Mouse (Mus musculus) liver, embryonic 14.5 days (tissue): ENCODE results near the gene Rgs9. TPM values are rescaled to one million over a fixed set of nuclear protein-coding genes. Genes with fewer than 3 reads are reported as not detected.

ENCODE experiments used
- ATAC-seq: fragments of 200-750 bp; cut with Nextera tagmentation; 2 replicates; pipeline ENCODE4 v1.8.0; 2017; ENCODE audit warnings: moderate number of reproducible peaks, mild to moderate bottlenecking, moderate library complexity; ENCODE audit not compliant: insufficient read depth
- DNase-seq, 3 experiments: peaks; one replicate each; pipeline ENCODE4 v3.0.0-alpha.2; 2012 to 2013; ENCODE audit warnings: low read depth in 3 of 3, low spot score in 3 of 3
- H3K27ac ChIP-seq: fragments of 300-500 bp; sonication (generic); 2 replicates; pipeline ENCODE4 v1.5.1; 2014; ENCODE audit warnings: moderate library complexity, mild to moderate bottlenecking, control low read depth, inconsistent platforms
- H3K27me3 ChIP-seq: fragments of 300-500 bp; sonication (generic); 2 replicates; pipeline ENCODE4 v1.6.1; 2014; ENCODE audit warnings: mild to moderate bottlenecking, low read length, moderate library complexity; ENCODE audit not compliant: control insufficient read depth, insufficient read depth
- H3K36me3 ChIP-seq: fragments of 300-500 bp; sonication (generic); replicated peaks from 2 replicates; pipeline ENCODE4 v1.6.1; 2014; ENCODE audit warnings: low read depth; ENCODE audit not compliant: control insufficient read depth, insufficient read depth
- H3K4me1 ChIP-seq, 2 experiments: fragments of 200-500 bp in 1 of 2; fragments of 300-500 bp in 1 of 2; sonication (generic) in 1 of 2; replicated peaks; 2 replicates each; pipeline ENCODE4 v1.6.1; 2012 to 2014; ENCODE audit warnings: antibody characterized with exemption in 1 of 2, inconsistent platforms in 1 of 2, low read length in 1 of 2; ENCODE audit not compliant: control insufficient read depth in 2 of 2, insufficient read depth in 2 of 2
- H3K4me2 ChIP-seq: fragments of 300-500 bp; sonication (generic); 2 replicates; pipeline ENCODE4 v1.6.1; 2014; ENCODE audit warnings: low read depth, mild to moderate bottlenecking, control low read depth, moderate library complexity
- H3K4me3 ChIP-seq, 2 experiments: fragments of 200-500 bp in 1 of 2; fragments of 300-500 bp in 1 of 2; sonication (generic) in 1 of 2; 2 replicates each; pipeline ENCODE4 v1.5.1; 2012 to 2014; ENCODE audit warnings: low read depth in 2 of 2, low read length in 2 of 2, mild to moderate bottlenecking in 2 of 2, control low read depth in 1 of 2, inconsistent platforms in 1 of 2, moderate library complexity in 1 of 2; ENCODE audit not compliant: insufficient read depth in 1 of 2
- H3K9ac ChIP-seq: fragments of 300-500 bp; sonication (generic); replicated peaks from 2 replicates; pipeline ENCODE4 v1.6.1; 2014; ENCODE audit warnings: mild to moderate bottlenecking, control low read depth, moderate library complexity
- H3K9me3 ChIP-seq: fragments of 300-500 bp; sonication (generic); 2 replicates; pipeline ENCODE4 v1.6.1; 2016; ENCODE audit warnings: low read length, mixed read lengths; ENCODE audit not compliant: control insufficient read depth
- CTCF ChIP-seq: IDR thresholded peaks from 2 replicates; pipeline ENCODE4 v1.5.1; 2016; ENCODE audit warnings: antibody characterized with exemption, low read depth, control low read depth
- EP300 ChIP-seq: IDR thresholded peaks from 2 replicates; pipeline ENCODE4 v1.6.1; 2016; ENCODE audit warnings: antibody characterized with exemption, low read depth
- WGBS: fragments of 180-500 bp; shearing (Covaris S2); extraction: QIAGEN DNeasy Blood & Tissue Kit; methylation state at CpG from one replicate; pipeline ENCODE4 v1.1.7; 2014; ENCODE audit not compliant: insufficient replicate concordance; 5-methylcytosine and 5-hydroxymethylcytosine counted together
- polyA plus RNA-seq, 2 experiments: library from polyadenylated mRNA; depleted of rRNA in 1 of 2; stranded (reverse) in 1 of 2; unstranded in 1 of 2; fragments of >200 nt; fragmentation: Nextera tagmentation in 1 of 2; extraction: Ambion mirVana in 1 of 2; gene quantifications; 2 replicates each; pipeline versions ENCODE4 v1.2.1 to v1.2.3; 2012 to 2014

Gene Rgs9
- polyA plus RNA-seq, 2 experiments = 0.09 TPM; not detected in 1

GRCm38 (mm10) chr11:109340541-109340940 is 42.6 kb upstream of the Rgs9 start:
- DNase-seq = no peak
- ATAC-seq = no peak
- peaks cover 0 to 5% of the 10 kb centered on the region in 2 experiments; a peak in 1 of 4 replicates for H3K4me1 ChIP-seq
- H3K9ac ChIP-seq = no peak overlapping the region
- H3K4me3 ChIP-seq = no peak overlapping the region
- H3K9me3 ChIP-seq = no peaks in the 10 kb centered on the region
- H3K4me2 ChIP-seq = no peak overlapping the region
- no peaks in the 10 kb centered on the region for H3K36me3 ChIP-seq
- TF ChIP-seq EP300 (no peak), CTCF (no peak)
- H3K27me3 ChIP-seq = no peaks in the 10 kb centered on the region
- no peak overlapping the region for H3K27ac ChIP-seq
- 49% methylated on average over 5 of the region's 5 CpGs for WGBS

GRCm38 (mm10) chr11:109339155-109339938 is 41.4 kb upstream of the Rgs9 start:
- Histone ChIP-seq H3K9me3 (no peaks in the 10 kb centered on the region), H3K36me3 (no peaks in the 10 kb centered on the region), H3K9ac (no peak overlapping the region), H3K4me1 (peaks cover 0 to 5% of the 10 kb centered on the region in 2 experiments; a peak in 1 of 4 replicates), H3K27ac (no peak overlapping the region), H3K27me3 (no peaks in the 10 kb centered on the region), H3K4me2 (no peak overlapping the region), H3K4me3 (no peak overlapping the region)
- WGBS = 86% methylated on average over 8 of the region's 8 CpGs
- no peak for TF ChIP-seq CTCF
- TF ChIP-seq EP300 = no peak
- ATAC-seq (no peak), DNase-seq (no peak)

GRCm38 (mm10) chr11:109335890-109336289 is 38.0 kb upstream of the Rgs9 start:
- Histone ChIP-seq H3K9me3 (no peaks in the 10 kb centered on the region), H3K4me3 (no peak overlapping the region), H3K36me3 (no peaks in the 10 kb centered on the region), H3K9ac (no peak overlapping the region), H3K4me1 (peaks cover 0 to 8% of the 10 kb centered on the region in 2 experiments; a peak in 1 of 4 replicates), H3K4me2 (no peak overlapping the region), H3K27me3 (no peaks in the 10 kb centered on the region), H3K27ac (no peak overlapping the region)
- 44% methylated on average over 6 of the region's 6 CpGs for WGBS
- TF ChIP-seq EP300 (no peak), CTCF (no peak)
- no peak for DNase-seq
- ATAC-seq = no peak

GRCm38 (mm10) chr11:109334773-109335172 is 36.8 kb upstream of the Rgs9 start:
- no peak overlapping the region for H3K9ac ChIP-seq
- H3K4me2 ChIP-seq = no peak overlapping the region
- no peaks in the 10 kb centered on the region for H3K36me3 ChIP-seq
- TF ChIP-seq EP300 = no peak
- no peak for TF ChIP-seq CTCF
- H3K27ac ChIP-seq = no peak overlapping the region
- DNase-seq = no peak
- no peaks in the 10 kb centered on the region for H3K9me3 ChIP-seq
- H3K4me3 ChIP-seq = no peak overlapping the region
- WGBS = 69% methylated on average over 4 of the region's 4 CpGs
- no peaks in the 10 kb centered on the region for H3K27me3 ChIP-seq
- no peak for ATAC-seq
- H3K4me1 ChIP-seq = peaks cover 0 to 7% of the 10 kb centered on the region in 2 experiments; a peak in 1 of 4 replicates

GRCm38 (mm10) chr11:109332722-109333121 is 34.8 kb upstream of the Rgs9 start:
- Histone ChIP-seq H3K4me3 (no peak overlapping the region), H3K27ac (no peak overlapping the region), H3K4me2 (no peak overlapping the region), H3K36me3 (no peaks in the 10 kb centered on the region), H3K4me1 (peaks cover 0 to 7% of the 10 kb centered on the region in 2 experiments; a peak in 1 of 4 replicates), H3K27me3 (no peaks in the 10 kb centered on the region), H3K9me3 (no peaks in the 10 kb centered on the region), H3K9ac (no peak overlapping the region)
- WGBS = 63% methylated on average over 6 of the region's 6 CpGs
- TF ChIP-seq CTCF = no peak
- TF ChIP-seq EP300 = no peak
- DNase-seq = no peak
- no peak for ATAC-seq
